Mouse (Mus musculus) midbrain, postnatal 0 days (tissue): ENCODE measurements at regions not wholly inside any gene's neighbourhood (a gene's known extent, or its start where the extent isn't known, plus 50 kb on each side); places are given as distances from the start of the nearest gene placed in this dataset.

Experiments
- ATAC-seq: fragments of 200-750 bp; cut with Nextera tagmentation; 2 replicates; pipeline ENCODE4 v1.8.0; 2017; ENCODE audit warnings: moderate number of reproducible peaks, mild to moderate bottlenecking, moderate TSS enrichment, moderate library complexity; ENCODE audit not compliant: low FRiP score
- DNase-seq: peaks from one replicate; pipeline ENCODE4 v3.0.0-alpha.2; 2015; ENCODE audit warnings: low spot score
- H3K27ac ChIP-seq: fragments of 300-500 bp; sonication (generic); 2 replicates; pipeline ENCODE4 v1.5.1; 2014; ENCODE audit warnings: low read depth, mild to moderate bottlenecking, low read length, mixed read lengths
- H3K27me3 ChIP-seq: fragments of 300-500 bp; sonication (generic); 2 replicates; pipeline ENCODE4 v1.6.1; 2014; ENCODE audit warnings: low read length, control low read depth, mixed read lengths; ENCODE audit not compliant: insufficient read depth
- H3K36me3 ChIP-seq: fragments of 300-500 bp; sonication (generic); 2 replicates; pipeline ENCODE4 v1.6.1; 2014; ENCODE audit warnings: low read length, control low read depth, mixed read lengths; ENCODE audit not compliant: insufficient read depth
- H3K4me1 ChIP-seq: fragments of 300-500 bp; sonication (generic); 2 replicates; pipeline ENCODE4 v1.6.1; 2014; ENCODE audit warnings: mild to moderate bottlenecking, control low read depth, antibody characterized with exemption, low read length, mixed read lengths; ENCODE audit not compliant: insufficient read depth
- H3K4me2 ChIP-seq: fragments of 300-500 bp; sonication (generic); 2 replicates; pipeline ENCODE4 v1.6.1; 2014; ENCODE audit warnings: low read depth, mild to moderate bottlenecking, low read length, mixed read lengths; ENCODE audit not compliant: poor library complexity, severe bottlenecking
- H3K4me3 ChIP-seq: fragments of 300-500 bp; sonication (generic); 2 replicates; pipeline ENCODE4 v1.5.1; 2014; ENCODE audit warnings: low read depth, mild to moderate bottlenecking, low read length, moderate library complexity
- H3K9ac ChIP-seq: fragments of 300-500 bp; sonication (generic); replicated peaks from 2 replicates; pipeline ENCODE4 v1.6.1; 2014; ENCODE audit warnings: mild to moderate bottlenecking, low read length, moderate library complexity, mixed read lengths; ENCODE audit not compliant: poor library complexity, severe bottlenecking
- H3K9me3 ChIP-seq: fragments of 300-500 bp; sonication (generic); 2 replicates; pipeline ENCODE4 v1.6.1; 2016; ENCODE audit warnings: low read length, control low read depth
- CTCF ChIP-seq: IDR thresholded peaks from 2 replicates; pipeline ENCODE4 v1.5.1; 2016; ENCODE audit warnings: antibody characterized with exemption, mild to moderate bottlenecking
- WGBS: fragments of 180-500 bp; shearing (Covaris S2); extraction: QIAGEN DNeasy Blood & Tissue Kit; methylation state at CpG from one replicate; pipeline ENCODE4 v1.1.7; 2014; 5-methylcytosine and 5-hydroxymethylcytosine counted together

DNA sequence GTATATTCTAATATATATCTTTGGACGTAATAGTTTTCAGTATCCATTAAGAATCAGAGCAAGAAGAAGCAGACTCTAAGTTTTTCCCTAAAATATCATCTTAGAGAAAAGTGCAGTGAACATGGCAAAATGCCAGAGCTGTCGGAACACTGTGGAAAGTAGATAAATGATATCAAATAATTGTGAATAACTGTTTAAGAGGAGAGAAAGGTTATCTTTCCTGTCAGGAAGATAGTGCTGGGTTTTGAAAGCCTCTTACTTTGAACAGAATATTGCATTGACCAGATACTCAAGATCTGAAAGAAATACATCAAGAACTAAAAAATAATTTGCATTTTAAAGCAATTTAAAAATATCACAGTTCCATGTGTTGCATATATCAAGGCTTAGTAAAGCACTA, 1549.2 kb downstream of the Pcdh18 start:
- H3K9ac ChIP-seq = no peak overlapping the region
- no peaks in the 10 kb centered on the region for H3K9me3 ChIP-seq
- 60% methylated on average over 2 of the region's 2 CpGs for WGBS
- ATAC-seq = no peak
- H3K27ac ChIP-seq = no peak overlapping the region
- no peak for TF ChIP-seq CTCF
- H3K4me2 ChIP-seq = no peak overlapping the region
- H3K27me3 ChIP-seq = no peaks in the 10 kb centered on the region
- H3K4me3 ChIP-seq = no peak overlapping the region
- H3K4me1 ChIP-seq = no peaks in the 10 kb centered on the region
- DNase-seq = no peak
- H3K36me3 ChIP-seq = no peaks in the 10 kb centered on the region

DNA sequence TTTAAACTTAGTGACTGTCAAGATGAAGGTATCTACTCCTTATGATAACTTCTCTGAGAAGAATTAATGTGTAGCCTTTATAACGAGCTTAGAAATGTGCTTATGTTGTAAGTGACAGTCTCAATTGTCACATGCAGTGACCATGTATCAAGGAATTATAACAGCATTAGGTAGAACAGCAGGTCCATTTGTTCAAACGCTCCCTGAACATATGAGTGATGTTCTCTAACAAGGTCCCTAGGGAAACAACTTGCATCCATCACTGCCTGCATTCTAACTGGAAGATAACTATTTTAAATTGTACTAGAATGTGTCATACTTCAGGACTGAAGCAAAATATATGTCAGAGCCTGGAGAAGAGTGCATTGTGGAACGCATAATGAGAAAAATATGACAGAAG, 1562.8 kb downstream of the Pcdh18 start:
- Histone ChIP-seq H3K27me3 (no peaks in the 10 kb centered on the region), H3K27ac (no peak overlapping the region), H3K36me3 (no peaks in the 10 kb centered on the region), H3K9me3 (no peaks in the 10 kb centered on the region), H3K9ac (no peak overlapping the region), H3K4me3 (no peak overlapping the region), H3K4me1 (no peaks in the 10 kb centered on the region), H3K4me2 (no peak overlapping the region)
- TF ChIP-seq CTCF = no peak
- peak; percentile 9 for DNase-seq
- 55% methylated on average over 3 of the region's 3 CpGs for WGBS
- ATAC-seq = 0 out of 2 replicates have a peak, but pooled peaks have one; percentile 20

DNA sequence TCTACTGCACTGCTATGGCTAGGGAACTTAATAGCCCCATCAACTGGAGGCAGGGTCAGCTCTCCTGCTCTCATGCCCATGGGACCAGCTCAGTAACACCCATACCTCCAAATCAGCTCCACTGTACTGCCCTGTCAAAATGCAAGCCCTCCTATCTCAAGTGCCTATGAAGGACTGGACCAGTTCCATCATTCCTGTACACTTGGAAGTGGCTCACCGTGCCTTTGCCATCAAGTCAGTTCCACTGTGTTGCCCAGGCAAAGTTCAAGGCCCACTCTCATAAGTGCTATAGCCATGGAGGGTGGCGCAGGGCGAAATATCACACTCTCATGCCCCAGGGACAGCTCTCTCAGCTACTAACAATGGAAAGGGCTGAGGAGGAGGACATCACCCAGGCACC, 1612.2 kb downstream of the Pcdh18 start:
- H3K9ac ChIP-seq = no peak overlapping the region
- H3K4me3 ChIP-seq = no peak overlapping the region
- TF ChIP-seq CTCF = no peak
- 96% methylated on average over 3 of the region's 3 CpGs for WGBS
- H3K4me1 ChIP-seq = no peaks in the 10 kb centered on the region
- DNase-seq (no peak), ATAC-seq (no peak)
- no peaks in the 10 kb centered on the region for H3K27me3 ChIP-seq
- no peaks in the 10 kb centered on the region for H3K9me3 ChIP-seq
- no peaks in the 10 kb centered on the region for H3K36me3 ChIP-seq
- no peak overlapping the region for H3K27ac ChIP-seq
- H3K4me2 ChIP-seq = no peak overlapping the region

DNA sequence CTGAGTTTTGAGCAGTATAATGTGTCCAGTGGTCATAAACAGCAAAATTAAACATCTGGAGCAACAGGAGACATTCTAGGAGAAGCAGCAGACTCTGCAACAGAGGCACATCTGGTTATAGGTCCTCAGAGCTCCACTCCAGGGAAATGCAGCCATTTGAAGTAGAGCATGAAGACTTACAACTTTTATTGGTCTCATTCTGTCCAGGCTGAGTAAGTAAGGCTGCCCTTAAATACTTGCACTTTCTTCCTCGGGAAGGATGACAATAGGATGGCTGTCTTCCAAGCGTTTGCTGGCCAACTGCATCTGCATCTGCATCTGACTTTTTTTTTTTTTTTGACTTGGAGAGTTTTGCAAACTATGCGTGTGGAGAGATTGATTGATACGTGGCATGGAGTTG, 1622.2 kb downstream of the Pcdh18 start:
- no peak for DNase-seq
- Histone ChIP-seq H3K27ac (no peak overlapping the region), H3K4me2 (no peak overlapping the region), H3K4me3 (no peak overlapping the region), H3K4me1 (no peaks in the 10 kb centered on the region), H3K9ac (no peak overlapping the region), H3K27me3 (no peaks in the 10 kb centered on the region), H3K9me3 (no peaks in the 10 kb centered on the region), H3K36me3 (no peaks in the 10 kb centered on the region)
- no peak for ATAC-seq
- WGBS = 72% methylated on average over 4 of the region's 4 CpGs
- no peak for TF ChIP-seq CTCF

DNA sequence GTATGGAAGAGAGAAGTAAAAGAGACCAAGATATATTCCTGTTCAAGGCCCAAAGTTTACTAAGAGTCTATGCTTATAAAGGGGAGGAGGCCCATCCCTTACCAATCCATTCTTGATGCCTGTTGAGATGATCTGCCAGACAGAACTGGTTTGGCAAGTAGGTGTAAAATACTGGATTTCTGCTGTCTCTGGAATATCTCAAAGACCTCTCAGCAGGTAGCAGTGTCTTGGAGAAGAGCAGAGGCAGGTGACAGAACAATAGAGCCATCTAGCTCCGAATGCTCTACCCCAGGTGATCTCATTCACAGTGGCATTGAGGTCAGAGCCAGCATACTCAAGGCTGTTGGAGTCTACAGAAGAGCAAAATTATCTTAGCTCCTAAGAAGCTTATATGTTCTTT, 1632.9 kb downstream of the Pcdh18 start:
- TF ChIP-seq CTCF = no peak
- no peak overlapping the region for H3K27ac ChIP-seq
- no peak overlapping the region for H3K4me2 ChIP-seq
- DNase-seq = no peak
- H3K9me3 ChIP-seq = no peaks in the 10 kb centered on the region
- WGBS = 66% methylated on average over 1 of the region's 1 CpGs
- H3K36me3 ChIP-seq = no peaks in the 10 kb centered on the region
- H3K4me3 ChIP-seq = no peak overlapping the region
- H3K27me3 ChIP-seq = no peaks in the 10 kb centered on the region
- no peak for ATAC-seq
- no peak overlapping the region for H3K9ac ChIP-seq
- H3K4me1 ChIP-seq = no peaks in the 10 kb centered on the region

DNA sequence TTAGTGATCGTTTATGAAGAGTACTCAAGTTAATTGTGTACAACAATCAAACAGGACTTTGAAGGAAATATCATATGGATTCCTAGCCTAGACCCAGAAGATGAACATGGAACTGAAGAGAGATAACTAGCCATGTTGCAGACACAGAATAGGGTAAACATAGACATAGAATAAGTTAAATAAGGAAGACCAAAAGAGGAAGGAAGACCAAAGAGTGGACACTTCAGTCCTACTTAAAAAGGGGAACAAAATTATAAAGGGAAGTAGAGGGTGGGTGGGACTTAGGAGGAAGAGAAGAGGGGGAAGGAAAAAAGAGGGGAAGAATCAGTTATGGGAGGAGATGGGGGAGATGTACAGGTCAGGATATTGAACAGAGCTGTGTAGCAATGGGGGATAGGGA, 1652.8 kb upstream of the Pabpc4l start:
- H3K9me3 ChIP-seq = no peaks in the 10 kb centered on the region
- no peak overlapping the region for H3K9ac ChIP-seq
- no peak for ATAC-seq
- no peaks in the 10 kb centered on the region for H3K36me3 ChIP-seq
- H3K4me1 ChIP-seq = no peaks in the 10 kb centered on the region
- WGBS = 88% methylated on average over 1 of the region's 1 CpGs
- H3K27me3 ChIP-seq = no peaks in the 10 kb centered on the region
- TF ChIP-seq CTCF = no peak
- H3K4me2 ChIP-seq = no peak overlapping the region
- H3K4me3 ChIP-seq = no peak overlapping the region
- no peak overlapping the region for H3K27ac ChIP-seq
- DNase-seq = no peak

DNA sequence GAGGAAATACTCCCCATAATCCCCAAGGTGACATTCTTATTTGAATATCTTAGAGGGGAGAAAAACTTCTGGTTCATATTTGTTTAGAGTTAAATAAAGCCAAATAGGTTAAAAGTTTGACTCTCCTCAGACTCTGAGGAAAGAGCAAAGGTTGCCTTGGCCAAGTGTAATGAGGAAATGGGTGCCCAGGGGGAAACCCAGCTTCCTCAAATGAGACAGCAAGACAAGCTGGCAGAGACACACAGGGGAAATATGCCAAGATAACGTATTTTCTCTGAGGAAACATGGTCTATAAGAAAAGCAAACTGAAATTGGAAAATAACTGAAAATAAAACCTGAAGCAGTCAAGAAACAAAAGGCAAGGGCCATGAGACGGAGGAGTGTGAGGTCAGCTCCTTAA, 1632.6 kb upstream of the Pabpc4l start:
- Histone ChIP-seq H3K9ac (no peak overlapping the region), H3K4me3 (no peak overlapping the region), H3K9me3 (no peaks in the 10 kb centered on the region), H3K27me3 (no peaks in the 10 kb centered on the region), H3K27ac (no peak overlapping the region), H3K36me3 (no peaks in the 10 kb centered on the region), H3K4me1 (no peaks in the 10 kb centered on the region), H3K4me2 (no peak overlapping the region)
- WGBS = 76% methylated on average over 2 of the region's 2 CpGs
- no peak for ATAC-seq
- no peak for TF ChIP-seq CTCF
- DNase-seq = no peak
